Mouse (Mus musculus): Measurements from ENCODE around the gene Scfd2. TPM values are rescaled to one million over a fixed set of nuclear protein-coding genes. Genes with fewer than 3 reads are reported as not detected.

The Scfd2 gene
- total RNA-seq, 2 experiments from 2014 or later, result 29.3 to 32.7 TPM

GRCm38 (mm10) chr5:74260378-74260809 is 271.2 kb downstream of the Scfd2 start:
- DNase-seq (ENCODE audit: low spot score in 2 of 2), result peak; percentile 55 to 57
- intact Hi-C loops (cut with DNase I), result no loop called here

- intact Hi-C loops (cut with DNase I), result no loop called here
- no peak for DNase-seq (ENCODE audit: low spot score in 2 of 2)
Measured at GRCm38 (mm10) chr5:74256705-74257104, 274.9 kb downstream of the Scfd2 start.

- intact Hi-C loops (cut with DNase I), result loop anchor here (5.0 kb wide), 1 partner anchor 58 kb away; the partner anchor contains the start of gene Rasl11b
- peak in 1 of 2 experiments; percentile 53 for DNase-seq (ENCODE audit: low spot score in 2 of 2)
Measured at GRCm38 (mm10) chr5:74254996-74255395, 276.6 kb downstream of the Scfd2 start.

GRCm38 (mm10) chr5:74253724-74254328 is 277.7 kb downstream of the Scfd2 start:
- intact Hi-C loops (cut with DNase I), result loop anchor here (2.0 to 5.0 kb wide), 2 partner anchors 23 to 57 kb away; partner anchors contain the start of gene Rasl11b
- no peak for DNase-seq (ENCODE audit: low spot score in 2 of 2)

GRCm38 (mm10) chr5:74252672-74253286 is 278.8 kb downstream of the Scfd2 start:
- DNase-seq (ENCODE audit: low spot score in 2 of 2), result peak; percentile 60 to 67
- intact Hi-C loops (cut with DNase I), result loop anchor here (2.0 to 5.0 kb wide), 2 partner anchors 24 to 55 kb away; partner anchors contain the start of gene Rasl11b

GRCm38 (mm10) chr5:74250947-74251346 is 280.6 kb downstream of the Scfd2 start:
- intact Hi-C loops (cut with DNase I), result loop anchor here (5.0 kb wide), 1 partner anchor 54 kb away; the partner anchor contains the start of gene Rasl11b
- DNase-seq (ENCODE audit: low spot score in 2 of 2), result no peak

- DNase-seq (ENCODE audit: low spot score in 2 of 2), result no peak
- intact Hi-C loops (cut with DNase I), result loop anchor here (5.0 kb wide), 1 partner anchor 53 kb away; the partner anchor contains the start of gene Rasl11b
Measured at GRCm38 (mm10) chr5:74250308-74250707, 281.3 kb downstream of the Scfd2 start.

- no peak for DNase-seq (ENCODE audit: low spot score in 2 of 2)
- intact Hi-C loops (cut with DNase I), result loop anchor here (5.0 kb wide), 1 partner anchor 52 kb away; the partner anchor contains the start of gene Rasl11b
Measured at GRCm38 (mm10) chr5:74249794-74250193, 281.8 kb downstream of the Scfd2 start.

GRCm38 (mm10) chr5:74246971-74247370 is 284.6 kb downstream of the Scfd2 start:
- intact Hi-C loops (cut with DNase I), result no loop called here
- DNase-seq (ENCODE audit: low spot score in 2 of 2), result no peak

GRCm38 (mm10) chr5:74246453-74246852 is 285.1 kb downstream of the Scfd2 start:
- intact Hi-C loops (cut with DNase I), result no loop called here
- no peak for DNase-seq (ENCODE audit: low spot score in 2 of 2)

- intact Hi-C loops (cut with DNase I), result no loop called here
- no peak for DNase-seq (ENCODE audit: low spot score in 2 of 2)
Measured at GRCm38 (mm10) chr5:74245641-74246145, 285.9 kb downstream of the Scfd2 start.

- no peak for DNase-seq (ENCODE audit: low spot score in 2 of 2)
Measured at GRCm38 (mm10) chr5:74244406-74245019, 287.0 kb downstream of the Scfd2 start.

GRCm38 (mm10) chr5:74242654-74243053 is 288.9 kb downstream of the Scfd2 start:
- intact Hi-C loops (cut with DNase I), result no loop called here

More at GRCm38 (mm10) chr5:74244406-74245019, 287.0 kb downstream of the Scfd2 start:
- intact Hi-C loops (cut with DNase I), result no loop called here

GRCm38 (mm10) chr5:74240926-74241680 is 290.5 kb downstream of the Scfd2 start:
- intact Hi-C loops (cut with DNase I), result no loop called here
- no peak for DNase-seq (ENCODE audit: low spot score in 2 of 2)

More at GRCm38 (mm10) chr5:74242654-74243053, 288.9 kb downstream of the Scfd2 start:
- DNase-seq (ENCODE audit: low spot score in 2 of 2), result no peak

- no peak for DNase-seq (ENCODE audit: low spot score in 2 of 2)
- intact Hi-C loops (cut with DNase I), result no loop called here
Measured at GRCm38 (mm10) chr5:74240298-74240697, 291.3 kb downstream of the Scfd2 start.

- DNase-seq (ENCODE audit: low spot score in 2 of 2), result no peak
- intact Hi-C loops (cut with DNase I), result no loop called here
Measured at GRCm38 (mm10) chr5:74239369-74239768, 292.2 kb downstream of the Scfd2 start.

- no peak for DNase-seq (ENCODE audit: low spot score in 2 of 2)
- intact Hi-C loops (cut with DNase I), result no loop called here
Measured at GRCm38 (mm10) chr5:74233808-74234207, 297.8 kb downstream of the Scfd2 start.

GRCm38 (mm10) chr5:74230525-74230924 is 301.0 kb downstream of the Scfd2 start:
- DNase-seq (ENCODE audit: low spot score in 2 of 2), result no peak
- intact Hi-C loops (cut with DNase I), result no loop called here

- DNase-seq (ENCODE audit: low spot score in 2 of 2), result no peak
- intact Hi-C loops (cut with DNase I), result no loop called here
Measured at GRCm38 (mm10) chr5:74229775-74230413, 301.7 kb downstream of the Scfd2 start.

Data from left cerebral cortex, postnatal 14 days (tissue).